Comparison of ENCODE assay signal across 11 mouse cellular contexts in the genomic region with DNA sequence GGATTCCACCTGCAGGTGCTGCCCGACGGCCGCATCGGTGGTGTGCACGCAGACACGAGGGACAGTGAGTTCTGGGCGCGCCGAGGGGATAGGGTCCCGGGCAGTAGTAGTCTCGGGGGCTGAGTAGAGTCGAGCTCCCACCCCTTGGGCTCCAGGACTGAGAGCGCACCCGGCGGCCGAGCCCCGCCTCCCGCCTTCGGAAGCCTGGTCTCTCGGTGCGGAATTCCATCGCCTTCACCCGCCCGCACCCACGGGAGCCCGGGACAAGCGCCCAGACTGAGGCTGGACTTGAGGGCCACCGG. TPM values are rescaled to one million over a fixed set of nuclear protein-coding genes. Genes with fewer than 3 reads are reported as not detected.
DNase-seq lines count a peak whose midpoint lies in the region; ATAC-seq and TF ChIP-seq lines count a peak whose summit lies in the region.
"Had no signal": no experiment of that assay in that cellular context is flagged by ENCODE, and none has a peak within 500 bp of the region (broad histone marks: within the 10 kb centered on the region; RNA-seq: fewer than 3 reads in every experiment).

No protein-coding gene starts in this region.

- WGBS in heart, postnatal 0 days, result 2% methylated on average over 28 of the region's 28 CpGs
- under 1% methylated on average over 28 of the region's 28 CpGs for WGBS in embryonic facial prominence, embryonic 10.5 days
- WGBS in hindbrain, embryonic 12.5 days, result 0% methylated on average over 28 of the region's 28 CpGs
- WGBS in midbrain, embryonic 16.5 days, result under 1% methylated on average over 28 of the region's 28 CpGs

- no peak overlapping the region for H3K9ac ChIP-seq in heart, postnatal 0 days (replicated peaks; ENCODE audit: low read depth, low read length)
- H3K9ac ChIP-seq in hindbrain, embryonic 12.5 days, result peak overlapping the region; percentile 27; the same call in 1 of the 2 replicates
- no peak overlapping the region for H3K9ac ChIP-seq in midbrain, embryonic 16.5 days (ENCODE audit: low read depth, low read length)

- no peaks in the 10 kb centered on the region for H3K9me3 ChIP-seq in heart, postnatal 0 days (replicated peaks; ENCODE audit: control insufficient read depth, low read length)
- no peaks in the 10 kb centered on the region for H3K9me3 ChIP-seq in embryonic facial prominence, embryonic 10.5 days
- no peaks in the 10 kb centered on the region for H3K9me3 ChIP-seq in hindbrain, embryonic 12.5 days (replicated peaks)
- no peaks in the 10 kb centered on the region for H3K9me3 ChIP-seq in midbrain, embryonic 16.5 days (replicated peaks; ENCODE audit: control insufficient read depth, low read length, poor library complexity, severe bottlenecking)

- DNase-seq in heart, postnatal 0 days (ENCODE audit: low spot score), result no peak
- DNase-seq in heart, adult 18-20 months, result no peak
- peak; percentile 40 for DNase-seq in embryonic facial prominence, embryonic 10.5 days (ENCODE audit: low spot score)
- DNase-seq in ovary, postnatal 36 days (ENCODE audit: low spot score), result no peak
- DNase-seq in gastrocnemius, postnatal 25 days, result no peak

- TF ChIP-seq EP300 in heart, postnatal 0 days (IDR thresholded peaks at IDR 0.05; ENCODE audit: low read depth), result no peak

- no peak for TF ChIP-seq CTCF in heart, postnatal 0 days (IDR thresholded peaks at IDR 0.05; ENCODE audit: low read depth)

- ATAC-seq in heart, postnatal 0 days (ENCODE audit: insufficient read depth, low read depth), result no peak
- ATAC-seq in hindbrain, embryonic 12.5 days (ENCODE audit: low FRiP score), result no peak
- no peak for ATAC-seq in midbrain, embryonic 16.5 days
- ATAC-seq in erythroblast, adult 5-6 weeks (replicated peaks; ENCODE audit: low FRiP score, poor library complexity, severe bottlenecking), result no peak

- H3K4me1 ChIP-seq in heart, postnatal 0 days (ENCODE audit: control insufficient read depth, insufficient read depth), result no peaks in the 10 kb centered on the region
- H3K4me1 ChIP-seq in embryonic facial prominence, embryonic 10.5 days, result peaks cover 17% of the 10 kb centered on the region
- peaks cover 17% of the 10 kb centered on the region for H3K4me1 ChIP-seq in hindbrain, embryonic 12.5 days
- peaks cover 9% of the 10 kb centered on the region; the same call in 1 of the 2 replicates for H3K4me1 ChIP-seq in midbrain, embryonic 16.5 days (ENCODE audit: control insufficient read depth, insufficient read depth, low read length)

- peaks cover 78% of the 10 kb centered on the region for H3K27me3 ChIP-seq in heart, postnatal 0 days (ENCODE audit: control insufficient read depth, insufficient read depth, low read length)
- H3K27me3 ChIP-seq in embryonic facial prominence, embryonic 10.5 days (replicated peaks; ENCODE audit: low read depth, poor library complexity, severe bottlenecking), result peaks cover 89% of the 10 kb centered on the region
- H3K27me3 ChIP-seq in hindbrain, embryonic 12.5 days, result peaks cover 84% of the 10 kb centered on the region
- peaks cover 60% of the 10 kb centered on the region for H3K27me3 ChIP-seq in midbrain, embryonic 16.5 days (ENCODE audit: control insufficient read depth, insufficient read depth, low read depth, low read length)

- H3K27ac ChIP-seq in heart, postnatal 0 days (ENCODE audit: low read depth), result no peak overlapping the region
- H3K27ac ChIP-seq in embryonic facial prominence, embryonic 10.5 days (replicated peaks), result no peak overlapping the region
- no peak overlapping the region for H3K27ac ChIP-seq in hindbrain, embryonic 12.5 days
- H3K27ac ChIP-seq in midbrain, embryonic 16.5 days (ENCODE audit: low read length), result no peak overlapping the region

- peak overlapping the region; percentile 25; the same call in 1 of the 2 replicates for H3K4me3 ChIP-seq in heart, postnatal 0 days (ENCODE audit: low read depth, low read length)
- peak overlapping the region; percentile 46 for H3K4me3 ChIP-seq in embryonic facial prominence, embryonic 10.5 days
- peak overlapping the region; percentile 27 for H3K4me3 ChIP-seq in hindbrain, embryonic 12.5 days
- H3K4me3 ChIP-seq in midbrain, embryonic 16.5 days (ENCODE audit: low read depth, low read length), result peak overlapping the region; percentile 20

- H3K36me3 ChIP-seq in heart, postnatal 0 days (replicated peaks; ENCODE audit: control insufficient read depth, insufficient read depth, low read length), result no peaks in the 10 kb centered on the region
- H3K36me3 ChIP-seq in embryonic facial prominence, embryonic 10.5 days (replicated peaks), result no peaks in the 10 kb centered on the region
- no peaks in the 10 kb centered on the region for H3K36me3 ChIP-seq in hindbrain, embryonic 12.5 days
- H3K36me3 ChIP-seq in midbrain, embryonic 16.5 days (ENCODE audit: control insufficient read depth, insufficient read depth, low read length), result no peaks in the 10 kb centered on the region

- H3K4me2 ChIP-seq in heart, postnatal 0 days (ENCODE audit: low read depth, low read length), result no peak overlapping the region; the same call in 1 of the 2 replicates
- H3K4me2 ChIP-seq in hindbrain, embryonic 12.5 days (replicated peaks), result peak overlapping the region; percentile 31
- peak overlapping the region; percentile 16 for H3K4me2 ChIP-seq in midbrain, embryonic 16.5 days (ENCODE audit: low read length)

RNA-seq across cellular contexts. Expression of a gene that starts 14.6 kb away (rescaled TPM):
- not detected in 2 replicates for total RNA-seq in heart, postnatal 0 days (2014; rRNA removed; ENCODE audit: low replicate concordance)
- not detected in 2 replicates for polyA plus RNA-seq in heart, postnatal 0 days (2015; fragmentation: Nextera tagmentation; extraction: Ambion mirVana)
- total RNA-seq in heart, adult 18-20 months (2021), result not detected
- 0.16 TPM in 1 of 2 replicates, not detected in the other for polyA plus RNA-seq in embryonic facial prominence, embryonic 10.5 days (2016; fragmentation: Nextera tagmentation; extraction: Ambion mirVana)
- polyA plus RNA-seq in hindbrain, embryonic 12.5 days (2016; fragmentation: Nextera tagmentation; extraction: Ambion mirVana), result 0.13 and 0.46 TPM in 2 replicates
- polyA plus RNA-seq in midbrain, embryonic 16.5 days (2015; fragmentation: Nextera tagmentation; extraction: Ambion mirVana), result not detected in 2 replicates
- under 1 TPM in 1 of 2 experiments, not detected in 1; 0.27 TPM for total RNA-seq in gastrocnemius, postnatal 25 days (2021)
- total RNA-seq in erythroblast, adult 5-6 weeks (2015; ENCODE audit: low replicate concordance), result 1.7 TPM in 1 of 2 replicates, not detected in the other
- not detected in 2 replicates for total RNA-seq in erythroblast, adult 5-6 weeks (2017; ENCODE audit: low replicate concordance)
- total RNA-seq: gastrocnemius, adult 18-20 months; left cerebral cortex, postnatal 36 days; MEL had no signal

RNA-seq across cellular contexts. Expression of a gene that starts 23.8 kb away (rescaled TPM):
- total RNA-seq in heart, postnatal 0 days (2014; rRNA removed; ENCODE audit: low replicate concordance), result not detected in 2 replicates
- not detected in 2 replicates for polyA plus RNA-seq in heart, postnatal 0 days (2015; fragmentation: Nextera tagmentation; extraction: Ambion mirVana)
- total RNA-seq in heart, adult 18-20 months (2021), result not detected
- polyA plus RNA-seq in embryonic facial prominence, embryonic 10.5 days (2016; fragmentation: Nextera tagmentation; extraction: Ambion mirVana), result 0.96 and 1.3 TPM in 2 replicates
- polyA plus RNA-seq in hindbrain, embryonic 12.5 days (2016; fragmentation: Nextera tagmentation; extraction: Ambion mirVana), result 1.9 and 2.1 TPM in 2 replicates
- polyA plus RNA-seq in midbrain, embryonic 16.5 days (2015; fragmentation: Nextera tagmentation; extraction: Ambion mirVana), result 1.4 and 2.0 TPM in 2 replicates
- total RNA-seq in gastrocnemius, postnatal 25 days (2021), result not detected
- total RNA-seq in erythroblast, adult 5-6 weeks (2015; ENCODE audit: low replicate concordance), result 1.7 and 2.3 TPM in 2 replicates
- total RNA-seq in erythroblast, adult 5-6 weeks (2017; ENCODE audit: low replicate concordance), result 1.0 TPM in 1 of 2 replicates, not detected in the other
- total RNA-seq: gastrocnemius, adult 18-20 months; MEL had no signal

RNA-seq across cellular contexts. Expression of a gene that starts 34.6 kb away (rescaled TPM):
- not detected in 2 replicates for total RNA-seq in heart, postnatal 0 days (2014; rRNA removed; ENCODE audit: low replicate concordance)
- not detected in 2 replicates for polyA plus RNA-seq in heart, postnatal 0 days (2015; fragmentation: Nextera tagmentation; extraction: Ambion mirVana)
- total RNA-seq in heart, adult 18-20 months (2021), result not detected
- 17.5 and 19.7 TPM in 2 replicates for polyA plus RNA-seq in embryonic facial prominence, embryonic 10.5 days (2016; fragmentation: Nextera tagmentation; extraction: Ambion mirVana)
- 62.0 and 66.7 TPM in 2 replicates for polyA plus RNA-seq in hindbrain, embryonic 12.5 days (2016; fragmentation: Nextera tagmentation; extraction: Ambion mirVana)
- polyA plus RNA-seq in midbrain, embryonic 16.5 days (2015; fragmentation: Nextera tagmentation; extraction: Ambion mirVana), result 19.0 and 35.9 TPM in 2 replicates
- total RNA-seq in gastrocnemius, postnatal 25 days (2021), result not detected
- not detected in 2 replicates for total RNA-seq in erythroblast, adult 5-6 weeks (2015; ENCODE audit: low replicate concordance)
- not detected in 2 replicates for total RNA-seq in erythroblast, adult 5-6 weeks (2017; ENCODE audit: low replicate concordance)
- total RNA-seq: gastrocnemius, adult 18-20 months; left cerebral cortex, postnatal 36 days had no signal

RNA-seq across cellular contexts. Expression of a gene that starts 53.2 kb away (rescaled TPM):
- 5.5 and 15.5 TPM in 2 replicates for total RNA-seq in heart, postnatal 0 days (2014; rRNA removed; ENCODE audit: low replicate concordance)
- polyA plus RNA-seq in heart, postnatal 0 days (2015; fragmentation: Nextera tagmentation; extraction: Ambion mirVana), result 13.6 and 17.6 TPM in 2 replicates
- total RNA-seq in heart, adult 18-20 months (2021), result 10 to 100 TPM; 18.1 to 18.3 TPM
- polyA plus RNA-seq in embryonic facial prominence, embryonic 10.5 days (2016; fragmentation: Nextera tagmentation; extraction: Ambion mirVana), result 25.4 and 26.0 TPM in 2 replicates
- polyA plus RNA-seq in hindbrain, embryonic 12.5 days (2016; fragmentation: Nextera tagmentation; extraction: Ambion mirVana), result 28.2 and 34.1 TPM in 2 replicates
- polyA plus RNA-seq in midbrain, embryonic 16.5 days (2015; fragmentation: Nextera tagmentation; extraction: Ambion mirVana), result 31.1 and 36.0 TPM in 2 replicates
- total RNA-seq in gastrocnemius, postnatal 25 days (2021), result 1 to 10 TPM; 7.0 to 8.4 TPM
- total RNA-seq in erythroblast, adult 5-6 weeks (2015; ENCODE audit: low replicate concordance), result 1.2 and 7.5 TPM in 2 replicates
- total RNA-seq in erythroblast, adult 5-6 weeks (2017; ENCODE audit: low replicate concordance), result 8.3 and 16.6 TPM in 2 replicates
